Mouse (Mus musculus): ENCODE measurements around the gene Dgka.

GRCm38 (mm10) chr10:128740296-128740695, 4.4 kb downstream of the Dgka start:
- TF ChIP-seq MAFK (IDR thresholded peaks at IDR 0.05; ENCODE audit: insufficient read depth, low read depth, low read length) (no peak), HCFC1 (IDR thresholded peaks at IDR 0.05; ENCODE audit: borderline replicate concordance, insufficient read depth, low read length) (no peak), ZC3H11A (IDR thresholded peaks at IDR 0.05; ENCODE audit: borderline replicate concordance, low read depth, low read length) (no peak), ZNF384 (IDR thresholded peaks at IDR 0.05; ENCODE audit: low read depth, low read length) (no peak), CHD2 (IDR thresholded peaks at IDR 0.05; ENCODE audit: low read depth, low read length) (no peak)

Measured in ES-E14 (cell line).